Mouse (Mus musculus): ENCODE results near the gene Exoc1. TPM values are rescaled to one million over a fixed set of nuclear protein-coding genes. Genes with fewer than 3 reads are reported as not detected.
A peak's percentile ranks its signal among the peaks of the same experiment; 100 is the strongest.

The Exoc1 gene
- polyA plus RNA-seq, 1 experiment = 92.7 TPM

DNA sequence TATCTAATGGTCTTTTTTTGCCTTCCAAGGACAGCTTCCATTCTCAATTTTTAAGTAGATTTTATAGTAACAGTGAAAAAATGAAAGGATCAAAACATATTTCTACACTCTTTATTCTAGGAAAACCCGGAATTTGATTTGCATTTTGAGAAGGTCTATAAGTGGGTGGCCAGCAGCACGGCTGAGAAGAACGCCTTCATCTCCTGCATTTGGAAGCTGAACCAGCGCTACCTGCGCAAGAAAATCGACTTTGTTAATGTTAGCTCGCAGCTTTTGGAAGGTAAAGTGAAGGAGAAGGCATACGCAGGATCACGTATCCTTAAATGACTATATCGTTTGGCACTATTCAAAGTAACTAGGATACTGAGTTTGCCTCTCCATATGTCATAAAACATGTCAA lies 8.5 kb downstream of the Exoc1 start:
- H3K27ac ChIP-seq (ENCODE audit: insufficient read depth, low read length) = no peak overlapping the region
- no peak overlapping the region for H3K4me3 ChIP-seq (ENCODE audit: insufficient read depth, low read length)
- TF ChIP-seq POLR2A (IDR thresholded peaks at IDR 0.05; ENCODE audit: extremely low read depth, insufficient read depth, low read length) = no peak
- no peak for TF ChIP-seq CTCF (IDR thresholded peaks at IDR 0.05; ENCODE audit: extremely low read depth, insufficient read depth, low read length)
- H3K4me1 ChIP-seq (ENCODE audit: control insufficient read depth, insufficient read depth, low read length) = peaks cover 2% of the 10 kb centered on the region; the same call in 1 of the 2 replicates

DNA sequence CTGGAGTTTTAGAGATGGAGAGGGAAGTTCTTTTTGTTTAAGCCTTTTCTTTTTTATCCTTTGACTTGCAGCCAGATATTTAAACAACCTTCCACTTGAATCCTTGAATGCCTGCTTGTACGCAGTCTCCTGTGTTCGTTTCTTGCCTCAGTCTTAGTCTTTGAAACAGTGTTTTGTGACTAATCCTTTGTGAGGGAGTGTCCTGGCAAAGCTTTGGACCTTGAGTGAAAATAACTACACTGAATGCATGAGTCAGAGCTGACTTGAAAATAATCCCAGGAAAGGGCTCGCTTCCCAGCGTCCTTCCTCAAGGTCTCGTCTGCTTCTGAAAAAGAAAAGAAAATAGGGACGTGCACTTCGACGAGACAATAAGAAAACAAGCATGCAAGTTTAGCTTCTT lies 11.1 kb downstream of the Exoc1 start:
- no peaks in the 10 kb centered on the region; the same call in 1 of the 2 replicates for H3K4me1 ChIP-seq (ENCODE audit: control insufficient read depth, insufficient read depth, low read length)
- H3K27ac ChIP-seq (ENCODE audit: insufficient read depth, low read length) = no peak overlapping the region
- no peak overlapping the region for H3K4me3 ChIP-seq (ENCODE audit: insufficient read depth, low read length)
- TF ChIP-seq POLR2A (IDR thresholded peaks at IDR 0.05; ENCODE audit: extremely low read depth, insufficient read depth, low read length) (no peak), CTCF (IDR thresholded peaks at IDR 0.05; ENCODE audit: extremely low read depth, insufficient read depth, low read length) (no peak)

DNA sequence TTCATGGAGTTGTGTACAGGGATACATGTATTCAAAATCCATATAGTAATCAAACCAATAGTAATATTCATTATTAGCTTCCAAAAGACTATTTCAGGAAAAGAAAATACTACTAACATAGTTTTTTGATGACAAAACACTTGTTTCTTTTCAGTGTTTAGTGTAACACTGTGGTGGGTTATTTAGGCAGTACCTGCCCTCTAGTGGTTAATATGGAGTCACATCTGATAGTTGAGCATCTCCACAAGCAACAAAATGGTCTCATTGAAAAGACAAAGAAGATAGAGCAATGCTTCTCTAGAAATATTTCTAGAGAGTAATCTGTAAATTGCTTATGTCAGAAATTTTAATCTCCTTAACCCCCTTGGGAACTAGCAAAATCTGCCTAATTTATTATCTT lies 11.7 kb downstream of the Exoc1 start:
- no peaks in the 10 kb centered on the region; the same call in 1 of the 2 replicates for H3K4me1 ChIP-seq (ENCODE audit: control insufficient read depth, insufficient read depth, low read length)
- TF ChIP-seq CTCF (IDR thresholded peaks at IDR 0.05; ENCODE audit: extremely low read depth, insufficient read depth, low read length) = no peak
- no peak for TF ChIP-seq POLR2A (IDR thresholded peaks at IDR 0.05; ENCODE audit: extremely low read depth, insufficient read depth, low read length)
- H3K27ac ChIP-seq (ENCODE audit: insufficient read depth, low read length) = no peak overlapping the region
- no peak overlapping the region for H3K4me3 ChIP-seq (ENCODE audit: insufficient read depth, low read length)

DNA sequence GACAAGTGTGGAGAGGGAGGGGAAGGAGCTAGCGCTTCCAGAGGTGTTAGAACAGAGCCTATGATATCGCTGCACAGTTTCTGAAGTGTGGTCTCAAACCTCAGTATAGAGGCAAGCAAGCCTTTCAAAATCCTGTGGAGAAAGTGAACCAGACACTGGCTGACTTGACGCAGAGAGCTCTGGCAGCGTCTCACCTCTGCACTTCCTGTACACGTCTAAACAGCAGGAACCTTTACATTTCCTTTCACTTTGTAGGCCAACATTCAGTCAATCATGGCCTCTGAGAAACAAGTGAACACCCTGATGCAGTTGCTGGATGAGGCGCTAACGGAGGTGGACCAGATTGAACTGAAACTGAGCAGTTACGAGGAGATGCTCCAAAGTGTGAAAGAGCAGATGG lies 14.1 kb downstream of the Exoc1 start:
- Histone ChIP-seq H3K27ac (ENCODE audit: insufficient read depth, low read length) (no peak overlapping the region), H3K4me3 (ENCODE audit: insufficient read depth, low read length) (no peak overlapping the region), H3K4me1 (ENCODE audit: control insufficient read depth, insufficient read depth, low read length) (no peaks in the 10 kb centered on the region; the same call in 1 of the 2 replicates)
- TF ChIP-seq CTCF (IDR thresholded peaks at IDR 0.05; ENCODE audit: extremely low read depth, insufficient read depth, low read length) = no peak
- no peak for TF ChIP-seq POLR2A (IDR thresholded peaks at IDR 0.05; ENCODE audit: extremely low read depth, insufficient read depth, low read length)

DNA sequence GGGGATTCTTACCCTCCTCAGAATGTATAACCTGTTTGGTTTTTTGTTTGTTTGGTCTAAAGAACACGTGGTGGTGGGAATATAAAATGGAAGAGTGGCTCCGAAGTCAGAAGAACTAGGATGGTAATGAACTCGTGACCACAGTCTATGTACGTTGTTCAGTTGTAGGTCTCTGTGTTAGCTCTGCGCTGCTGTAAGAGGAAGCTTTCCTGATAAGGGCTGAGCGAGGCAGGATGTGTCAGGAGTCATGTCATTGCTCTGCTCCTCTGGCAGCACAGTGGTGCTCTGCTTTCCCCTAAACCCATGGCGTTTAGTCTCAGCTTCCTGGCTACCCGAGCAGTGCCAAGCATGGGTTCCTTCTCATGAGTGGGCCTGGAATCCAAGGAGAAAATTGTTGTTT lies 21.3 kb downstream of the Exoc1 start:
- no peak overlapping the region for H3K4me3 ChIP-seq (ENCODE audit: insufficient read depth, low read length)

DNA sequence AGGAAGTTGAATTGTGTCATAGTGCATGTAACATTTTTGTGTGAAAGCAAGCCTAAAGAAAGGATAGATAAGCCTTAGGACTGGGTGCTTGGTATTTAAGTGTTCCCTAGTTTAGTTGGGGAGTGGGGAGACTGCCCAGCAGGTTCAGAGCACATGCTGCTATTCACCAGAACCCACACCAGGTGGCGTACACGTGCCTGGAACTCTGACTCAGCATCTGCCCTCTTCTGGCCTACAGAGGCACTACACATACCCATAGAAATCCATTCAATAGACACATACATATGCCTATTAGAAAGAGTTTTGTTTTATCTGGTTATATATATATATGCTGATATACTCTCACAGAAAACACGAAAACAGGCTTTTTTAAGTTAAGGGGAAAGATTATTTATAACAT lies 36.2 kb downstream of the Exoc1 start:
- Histone ChIP-seq H3K4me1 (ENCODE audit: control insufficient read depth, insufficient read depth, low read length) (no peaks in the 10 kb centered on the region), H3K27ac (ENCODE audit: insufficient read depth, low read length) (no peak overlapping the region), H3K4me3 (ENCODE audit: insufficient read depth, low read length) (no peak overlapping the region)
- TF ChIP-seq POLR2A (IDR thresholded peaks at IDR 0.05; ENCODE audit: extremely low read depth, insufficient read depth, low read length) (no peak), CTCF (IDR thresholded peaks at IDR 0.05; ENCODE audit: extremely low read depth, insufficient read depth, low read length) (peak; percentile 99)

More for the DNA sequence above, 21.3 kb downstream of the Exoc1 start:
- Histone ChIP-seq H3K27ac (ENCODE audit: insufficient read depth, low read length) (no peak overlapping the region), H3K4me1 (ENCODE audit: control insufficient read depth, insufficient read depth, low read length) (no peaks in the 10 kb centered on the region)
- TF ChIP-seq CTCF (IDR thresholded peaks at IDR 0.05; ENCODE audit: extremely low read depth, insufficient read depth, low read length) (no peak), POLR2A (IDR thresholded peaks at IDR 0.05; ENCODE audit: extremely low read depth, insufficient read depth, low read length) (no peak)

DNA sequence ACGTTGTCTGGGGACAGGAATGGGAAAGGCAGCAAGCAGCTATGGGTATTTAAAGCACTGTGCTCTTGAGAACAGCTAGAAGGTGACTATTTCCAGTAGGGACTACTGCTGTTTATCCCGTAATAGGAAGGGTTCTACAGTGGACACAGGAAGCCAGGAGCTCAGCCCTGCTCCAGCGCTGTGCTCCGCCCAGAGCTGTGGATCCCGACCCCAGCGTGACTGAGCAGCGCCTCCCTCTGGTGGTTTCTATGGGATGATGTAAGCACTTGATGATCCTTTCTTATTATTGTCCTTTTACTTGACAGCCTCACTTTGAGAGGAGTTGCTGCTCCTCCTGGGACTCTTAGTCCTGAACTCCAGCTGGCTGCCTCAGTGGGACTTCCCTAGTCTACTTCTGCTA lies 45.1 kb downstream of the Exoc1 start:
- Histone ChIP-seq H3K4me3 (ENCODE audit: insufficient read depth, low read length) (no peak overlapping the region), H3K27ac (ENCODE audit: insufficient read depth, low read length) (no peak overlapping the region), H3K4me1 (ENCODE audit: control insufficient read depth, insufficient read depth, low read length) (no peaks in the 10 kb centered on the region)
- TF ChIP-seq CTCF (IDR thresholded peaks at IDR 0.05; ENCODE audit: extremely low read depth, insufficient read depth, low read length) = no peak

DNA sequence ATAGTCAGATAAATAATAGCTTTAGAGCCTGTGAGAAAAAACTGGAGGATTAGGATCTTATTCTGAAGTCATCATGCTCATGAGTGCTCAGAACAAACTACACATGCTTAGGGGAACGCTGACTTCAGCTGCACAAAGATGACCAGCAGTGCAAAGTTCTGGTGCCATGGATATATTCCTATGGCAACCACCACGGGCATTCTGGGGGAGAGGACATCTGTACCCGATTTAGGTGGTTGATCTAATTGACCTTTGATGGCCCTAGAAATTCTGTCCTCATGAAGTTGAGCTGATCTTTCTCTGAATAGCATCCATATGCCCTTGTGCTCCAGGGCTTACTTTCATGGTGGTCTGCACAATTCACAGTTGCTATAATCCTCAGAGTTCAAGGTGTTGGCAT lies 47.9 kb downstream of the Exoc1 start:
- TF ChIP-seq POLR2A (IDR thresholded peaks at IDR 0.05; ENCODE audit: extremely low read depth, insufficient read depth, low read length) (no peak), CTCF (IDR thresholded peaks at IDR 0.05; ENCODE audit: extremely low read depth, insufficient read depth, low read length) (no peak)
- Histone ChIP-seq H3K27ac (ENCODE audit: insufficient read depth, low read length) (no peak overlapping the region), H3K4me3 (ENCODE audit: insufficient read depth, low read length) (no peak overlapping the region), H3K4me1 (ENCODE audit: control insufficient read depth, insufficient read depth, low read length) (no peaks in the 10 kb centered on the region)

DNA sequence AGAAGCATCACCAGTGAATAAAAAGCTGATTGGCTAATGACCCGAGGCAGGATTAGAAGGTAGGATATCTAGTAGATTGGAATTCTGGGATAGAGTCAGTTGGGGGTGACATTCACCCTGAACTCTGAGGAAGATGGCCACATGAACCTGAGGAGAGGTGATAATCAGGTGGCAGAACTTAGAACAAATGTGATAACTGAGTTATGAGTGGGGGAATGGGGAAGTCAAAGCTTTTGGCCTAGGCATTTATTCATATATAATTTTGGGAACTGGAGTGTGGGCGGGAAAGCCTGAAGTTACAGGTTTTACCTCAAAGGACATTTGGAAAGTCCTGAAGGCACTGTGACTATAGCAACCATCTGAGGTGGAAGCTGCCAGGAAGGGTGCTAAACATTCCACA lies 56.3 kb downstream of the Exoc1 start:
- H3K4me1 ChIP-seq (ENCODE audit: control insufficient read depth, insufficient read depth, low read length) = no peaks in the 10 kb centered on the region
- no peak overlapping the region for H3K4me3 ChIP-seq (ENCODE audit: insufficient read depth, low read length)
- TF ChIP-seq POLR2A (IDR thresholded peaks at IDR 0.05; ENCODE audit: extremely low read depth, insufficient read depth, low read length) = no peak
- no peak for TF ChIP-seq CTCF (IDR thresholded peaks at IDR 0.05; ENCODE audit: extremely low read depth, insufficient read depth, low read length)
- no peak overlapping the region for H3K27ac ChIP-seq (ENCODE audit: insufficient read depth, low read length)

DNA sequence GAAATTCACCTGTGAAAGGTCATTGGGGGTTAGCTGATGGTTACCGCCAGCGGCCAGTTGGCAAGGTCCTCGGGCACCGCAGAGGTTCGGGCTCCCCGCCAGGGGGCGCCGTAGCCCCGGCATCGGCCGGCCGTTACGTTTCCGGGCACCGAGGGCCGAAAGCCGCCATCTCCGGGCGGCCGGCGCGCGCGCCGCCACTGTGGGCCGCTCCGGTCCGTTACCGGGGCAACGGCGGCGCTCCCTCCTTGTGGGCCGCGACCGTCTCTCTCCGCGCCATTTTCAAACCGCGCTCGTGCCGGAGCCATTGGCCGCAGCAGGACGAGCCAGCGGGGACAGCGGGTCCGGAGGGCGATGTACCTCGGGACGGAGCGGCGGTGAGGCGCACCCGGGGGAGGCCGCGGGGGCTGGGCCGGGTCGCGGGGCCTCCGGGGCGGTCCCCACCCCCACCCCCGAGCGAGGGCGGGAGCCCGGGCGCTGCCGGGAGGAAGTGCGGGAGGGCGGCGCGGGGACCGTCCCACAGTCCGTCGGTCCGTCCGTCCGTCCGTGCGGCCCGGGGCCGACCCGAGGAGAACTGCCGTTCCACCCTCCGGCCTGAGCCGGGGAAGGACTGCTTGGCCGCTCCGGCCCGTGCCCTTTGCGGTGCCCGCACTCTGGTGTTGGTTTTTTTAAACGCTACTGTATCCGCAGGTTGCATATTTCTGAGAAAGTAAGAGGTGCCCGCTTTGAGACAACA lies 59.6 kb downstream of the Exoc1 start, which contains the start of gene Cep135:
Gene Cep135, plus strand, starts transcription at position 148 of the 733 bp plus-strand sequence.
- H3K4me1 ChIP-seq (ENCODE audit: control insufficient read depth, insufficient read depth, low read length) = no peaks in the 10 kb centered on the region
- peak within 1 kb of the TSS; percentile 86 for H3K4me3 ChIP-seq (ENCODE audit: insufficient read depth, low read length)
- H3K27ac ChIP-seq (ENCODE audit: insufficient read depth, low read length) = peak within 1 kb of the TSS; percentile 86; the same call in 1 of the 2 replicates
- TF ChIP-seq POLR2A (IDR thresholded peaks at IDR 0.05; ENCODE audit: extremely low read depth, insufficient read depth, low read length) (no peak), CTCF (IDR thresholded peaks at IDR 0.05; ENCODE audit: extremely low read depth, insufficient read depth, low read length) (peak; percentile 25; the same call in 1 of the 2 replicates)

All from cortical plate, adult 2 months (tissue).